Comparison of ENCODE assay signal across 8 mouse cellular contexts in genomic region chr14:41127997-41128396, GRCm38 (mm10). TPM values are rescaled to one million over a fixed set of nuclear protein-coding genes. Genes with fewer than 3 reads are reported as not detected.
DNase-seq lines count a peak whose midpoint lies in the region; ATAC-seq and TF ChIP-seq lines count a peak whose summit lies in the region.
"Had no signal": no experiment of that assay in that cellular context is flagged by ENCODE, and none has a peak within 500 bp of the region (broad histone marks: within the 10 kb centered on the region; RNA-seq: fewer than 3 reads in every experiment).

No protein-coding gene starts in this region.

- H3K9ac ChIP-seq in hindbrain, postnatal 0 days (replicated peaks; ENCODE audit: low read length), result no peak overlapping the region
- H3K9ac ChIP-seq in lung, embryonic 16.5 days (ENCODE audit: low read length), result no peak overlapping the region

- peak; percentile 55 for ATAC-seq in hindbrain, postnatal 0 days
- 0 out of 2 replicates have a peak, but pooled peaks have one; percentile 36 for ATAC-seq in lung, embryonic 16.5 days (ENCODE audit: low read depth)

- no peak for TF ChIP-seq POLR2A in cortical plate, adult 2 months (IDR thresholded peaks at IDR 0.05; ENCODE audit: extremely low read depth, insufficient read depth, low read length)

- TF ChIP-seq CTCF in cortical plate, adult 2 months (IDR thresholded peaks at IDR 0.05; ENCODE audit: extremely low read depth, insufficient read depth, low read length), result peak; percentile 62
- peak; percentile 81 for TF ChIP-seq CTCF in hindbrain, postnatal 0 days (IDR thresholded peaks at IDR 0.05; ENCODE audit: low read depth)

- H3K4me3 ChIP-seq in cortical plate, adult 2 months (ENCODE audit: insufficient read depth, low read length), result no peak overlapping the region
- H3K4me3 ChIP-seq in hindbrain, postnatal 0 days (ENCODE audit: low read length), result no peak overlapping the region
- H3K4me3 ChIP-seq in lung, embryonic 16.5 days (ENCODE audit: low read length), result no peak overlapping the region

- DNase-seq in left cerebral cortex, postnatal 14 days (ENCODE audit: low spot score in 2 of 2), result peak; percentile 41 to 52
- DNase-seq in left cerebral cortex, adult 8-10 months (ENCODE audit: low spot score in 2 of 2), result no peak
- peak; percentile 72 for DNase-seq in hindbrain, postnatal 0 days (ENCODE audit: low spot score)
- peak; percentile 20 for DNase-seq in yolk sac, embryonic 10.5 days (ENCODE audit: low spot score)
- no peak for DNase-seq in T-cell, adult 2 months (ENCODE audit: low spot score)

- no peaks in the 10 kb centered on the region for H3K9me3 ChIP-seq in hindbrain, postnatal 0 days (ENCODE audit: low read length)
- H3K9me3 ChIP-seq in lung, embryonic 16.5 days (ENCODE audit: control insufficient read depth, low read length), result no peaks in the 10 kb centered on the region

- H3K4me1 ChIP-seq in cortical plate, adult 2 months (ENCODE audit: control insufficient read depth, insufficient read depth, low read length), result no peaks in the 10 kb centered on the region
- H3K4me1 ChIP-seq in hindbrain, postnatal 0 days (ENCODE audit: insufficient read depth, low read length), result no peaks in the 10 kb centered on the region
- no peaks in the 10 kb centered on the region for H3K4me1 ChIP-seq in lung, embryonic 16.5 days (replicated peaks; ENCODE audit: control insufficient read depth, insufficient read depth, low read length)

- H3K27ac ChIP-seq in cortical plate, adult 2 months (ENCODE audit: insufficient read depth, low read length), result no peak overlapping the region
- no peak overlapping the region for H3K27ac ChIP-seq in hindbrain, postnatal 0 days
- no peak overlapping the region for H3K27ac ChIP-seq in lung, embryonic 16.5 days (ENCODE audit: low read length)

- WGBS in hindbrain, postnatal 0 days, result 22% methylated on average over 4 of the region's 4 CpGs
- WGBS in lung, embryonic 16.5 days, result 16% methylated on average over 4 of the region's 4 CpGs

- H3K27me3 ChIP-seq in hindbrain, postnatal 0 days (ENCODE audit: insufficient read depth, low read length), result no peaks in the 10 kb centered on the region
- H3K27me3 ChIP-seq in lung, embryonic 16.5 days (ENCODE audit: control insufficient read depth, insufficient read depth, low read depth, low read length), result no peaks in the 10 kb centered on the region

- intact Hi-C loops in left cerebral cortex, postnatal 14 days (cut with DNase I), result no loop called here

- no peaks in the 10 kb centered on the region for H3K36me3 ChIP-seq in hindbrain, postnatal 0 days (ENCODE audit: insufficient read depth, low read length)
- H3K36me3 ChIP-seq in lung, embryonic 16.5 days (ENCODE audit: control insufficient read depth, insufficient read depth, low read length), result no peaks in the 10 kb centered on the region

- no peak overlapping the region for H3K4me2 ChIP-seq in hindbrain, postnatal 0 days (ENCODE audit: low read depth, low read length)
- H3K4me2 ChIP-seq in lung, embryonic 16.5 days (ENCODE audit: low read depth, low read length), result no peak overlapping the region

RNA-seq across cellular contexts. Expression of gene Sftpa1, which starts 3.6 kb away (rescaled TPM):
- not detected for total RNA-seq in left cerebral cortex, postnatal 14 days (2021)
- not detected for total RNA-seq in left cerebral cortex, adult 8-10 months (2022)
- not detected in 2 replicates for polyA plus RNA-seq in cortical plate, adult 2 months (2012; rRNA removed)
- total RNA-seq in hindbrain, postnatal 0 days (2014; rRNA removed), result not detected in 2 replicates
- not detected in 2 replicates for polyA plus RNA-seq in hindbrain, postnatal 0 days (2015; fragmentation: Nextera tagmentation; extraction: Ambion mirVana)
- 225 and 310 TPM in 2 replicates for polyA plus RNA-seq in lung, embryonic 16.5 days (2015; fragmentation: Nextera tagmentation; extraction: Ambion mirVana)
- total RNA-seq: left cerebral cortex, adult 18-20 months had no signal

RNA-seq across cellular contexts. Expression of gene Mat1a, which starts 23.2 kb away (rescaled TPM):
- not detected for total RNA-seq in left cerebral cortex, postnatal 14 days (2021)
- not detected for total RNA-seq in left cerebral cortex, adult 8-10 months (2022)
- 0.02 and 0.06 TPM in 2 replicates for polyA plus RNA-seq in cortical plate, adult 2 months (2012; rRNA removed)
- total RNA-seq in hindbrain, postnatal 0 days (2014; rRNA removed), result 0.29 TPM in 1 of 2 replicates, not detected in the other
- polyA plus RNA-seq in hindbrain, postnatal 0 days (2015; fragmentation: Nextera tagmentation; extraction: Ambion mirVana), result not detected in 2 replicates
- 6.7 and 9.5 TPM in 2 replicates for polyA plus RNA-seq in lung, embryonic 16.5 days (2015; fragmentation: Nextera tagmentation; extraction: Ambion mirVana)
- total RNA-seq: left cerebral cortex, adult 18-20 months had no signal

RNA-seq across cellular contexts. Expression of gene Mbl1, which starts 23.3 kb away (rescaled TPM):
- total RNA-seq in left cerebral cortex, postnatal 14 days (2021), result not detected
- not detected for total RNA-seq in left cerebral cortex, adult 8-10 months (2022)
- polyA plus RNA-seq in cortical plate, adult 2 months (2012; rRNA removed), result not detected in 2 replicates
- total RNA-seq in hindbrain, postnatal 0 days (2014; rRNA removed), result not detected in 2 replicates
- not detected in 2 replicates for polyA plus RNA-seq in hindbrain, postnatal 0 days (2015; fragmentation: Nextera tagmentation; extraction: Ambion mirVana)
- 0.31 and 0.39 TPM in 2 replicates for polyA plus RNA-seq in lung, embryonic 16.5 days (2015; fragmentation: Nextera tagmentation; extraction: Ambion mirVana)
- total RNA-seq: left cerebral cortex, adult 18-20 months had no signal

RNA-seq across cellular contexts. Expression of gene Dydc1, which starts 55.3 kb away (rescaled TPM):
- not detected for total RNA-seq in left cerebral cortex, postnatal 14 days (2021)
- not detected for total RNA-seq in left cerebral cortex, adult 8-10 months (2022)
- polyA plus RNA-seq in cortical plate, adult 2 months (2012; rRNA removed), result 0.21 TPM in 1 of 2 replicates, not detected in the other
- not detected in 2 replicates for total RNA-seq in hindbrain, postnatal 0 days (2014; rRNA removed)
- polyA plus RNA-seq in hindbrain, postnatal 0 days (2015; fragmentation: Nextera tagmentation; extraction: Ambion mirVana), result 0.43 TPM in 1 of 2 replicates, not detected in the other
- 0.19 and 0.44 TPM in 2 replicates for polyA plus RNA-seq in lung, embryonic 16.5 days (2015; fragmentation: Nextera tagmentation; extraction: Ambion mirVana)
- total RNA-seq: left cerebral cortex, adult 18-20 months had no signal

RNA-seq across cellular contexts. Expression of gene Sftpd, which starts 57.0 kb away (rescaled TPM):
- not detected for total RNA-seq in left cerebral cortex, postnatal 14 days (2021)
- total RNA-seq in left cerebral cortex, adult 8-10 months (2022), result not detected
- polyA plus RNA-seq in cortical plate, adult 2 months (2012; rRNA removed), result not detected in 2 replicates
- total RNA-seq in hindbrain, postnatal 0 days (2014; rRNA removed), result not detected in 2 replicates
- polyA plus RNA-seq in hindbrain, postnatal 0 days (2015; fragmentation: Nextera tagmentation; extraction: Ambion mirVana), result not detected in 2 replicates
- polyA plus RNA-seq in lung, embryonic 16.5 days (2015; fragmentation: Nextera tagmentation; extraction: Ambion mirVana), result 3.3 and 6.7 TPM in 2 replicates
- total RNA-seq: left cerebral cortex, adult 18-20 months had no signal

Comparison
In these comparisons a context has a peak if more than half of its experiments do, and no peak if none do; other contexts are left out.
1. DNase-seq: peak in left cerebral cortex, postnatal 14 days (2 of 2), hindbrain, postnatal 0 days (single experiment) and yolk sac, embryonic 10.5 days (single experiment); none in left cerebral cortex, adult 8-10 months (0 of 2) and T-cell, adult 2 months (single experiment).